Mouse (Mus musculus): ENCODE data around the gene Ccr4. TPM values are rescaled to one million over a fixed set of nuclear protein-coding genes. Genes with fewer than 3 reads are reported as not detected.
"Not testable (repeated sequence)": the region's sequence is repeated elsewhere in the genome, so short reads cannot be mapped to it uniquely, and the experiment has no call there.

Ccr4 gene
- total RNA-seq, 2 experiments from 2014 or later, result not detected

DNA sequence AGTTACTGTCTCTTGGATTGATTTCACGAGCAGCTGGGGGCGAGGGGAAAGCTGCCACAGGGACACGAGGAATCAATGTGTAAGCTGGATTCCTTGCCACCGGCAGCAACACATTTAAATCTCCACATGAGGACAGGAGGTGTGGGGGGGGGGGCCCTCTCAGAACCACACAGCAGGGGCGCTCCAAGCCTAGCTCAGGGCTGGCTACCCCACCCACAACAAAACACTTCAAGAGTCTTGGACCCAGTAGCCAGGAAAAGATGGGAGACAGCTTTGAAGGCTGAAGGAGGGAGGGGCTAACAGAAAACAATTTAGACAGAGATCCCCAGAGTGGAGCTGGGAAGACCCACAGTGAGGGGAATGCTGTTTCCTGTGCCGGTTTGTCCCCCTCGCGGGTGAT lies 21.2 kb upstream of the Ccr4 start:
- no peak for ATAC-seq (replicated peaks; ENCODE audit: low FRiP score, poor library complexity, severe bottlenecking)

- ATAC-seq (replicated peaks; ENCODE audit: low FRiP score, poor library complexity, severe bottlenecking), result no peak
Observed at GRCm38 (mm10) chr9:114525073-114525633, 20.4 kb upstream of the Ccr4 start.

DNA sequence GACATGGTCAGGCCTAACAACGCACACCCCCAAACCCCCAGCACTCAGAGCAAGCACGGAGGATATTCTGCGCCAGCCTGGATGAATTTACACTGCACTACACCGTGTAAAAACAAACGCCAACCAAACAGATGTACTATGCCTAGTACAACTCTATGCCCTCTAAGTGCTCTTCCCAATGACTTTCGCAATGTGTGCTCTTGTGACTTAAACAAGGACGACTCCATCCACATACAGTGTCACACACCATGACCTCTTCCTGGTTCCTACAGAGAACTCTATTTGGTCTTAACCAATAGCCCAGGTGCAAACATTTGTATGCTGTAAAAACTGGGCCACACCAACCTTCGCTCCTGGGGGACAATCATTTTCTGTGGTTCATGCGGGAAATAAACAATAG lies 17.8 kb upstream of the Ccr4 start:
- no peak for ATAC-seq (replicated peaks; ENCODE audit: low FRiP score, poor library complexity, severe bottlenecking)

DNA sequence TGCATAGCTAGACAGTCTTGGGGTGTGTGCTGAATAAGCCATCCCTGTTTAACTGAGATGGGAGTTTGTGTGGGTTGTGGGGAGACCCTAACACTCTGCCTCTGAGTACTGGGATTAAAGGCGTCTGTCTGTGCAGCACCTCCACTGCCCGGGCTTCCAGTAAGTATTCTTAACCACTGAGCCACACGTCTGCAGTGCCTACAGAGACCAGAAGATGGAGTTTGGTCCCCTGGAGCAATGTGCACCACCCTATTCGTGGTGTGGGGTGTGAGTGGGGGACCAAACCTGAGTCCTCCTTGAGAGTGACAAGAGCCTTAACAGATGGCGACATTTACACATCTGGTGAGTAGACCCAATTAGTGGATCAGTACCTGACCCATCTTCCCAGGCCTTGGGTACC lies 17.3 kb upstream of the Ccr4 start:
- no peak for ATAC-seq (replicated peaks; ENCODE audit: low FRiP score, poor library complexity, severe bottlenecking)

DNA sequence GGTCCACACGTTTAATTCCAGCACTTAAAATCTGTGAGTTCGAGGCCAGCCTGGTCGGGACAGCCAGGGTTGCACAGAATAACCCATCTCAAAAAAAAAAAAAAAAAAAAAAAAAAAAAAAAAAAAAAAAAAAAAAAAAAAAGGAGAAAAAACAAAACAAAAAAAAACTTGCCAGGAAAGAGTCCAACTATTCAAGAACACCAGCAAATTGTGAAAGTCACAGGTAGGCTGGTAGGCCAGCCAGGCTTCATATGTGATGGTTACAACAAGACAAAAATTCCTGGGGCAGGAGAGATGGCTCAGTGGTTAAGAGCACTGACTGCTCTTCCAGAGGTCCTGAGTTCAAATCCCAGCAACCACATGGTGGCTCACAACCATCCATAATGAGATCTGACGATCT lies 15.8 kb upstream of the Ccr4 start:
- not testable (repeated sequence) for ATAC-seq (replicated peaks; ENCODE audit: low FRiP score, poor library complexity, severe bottlenecking)

DNA sequence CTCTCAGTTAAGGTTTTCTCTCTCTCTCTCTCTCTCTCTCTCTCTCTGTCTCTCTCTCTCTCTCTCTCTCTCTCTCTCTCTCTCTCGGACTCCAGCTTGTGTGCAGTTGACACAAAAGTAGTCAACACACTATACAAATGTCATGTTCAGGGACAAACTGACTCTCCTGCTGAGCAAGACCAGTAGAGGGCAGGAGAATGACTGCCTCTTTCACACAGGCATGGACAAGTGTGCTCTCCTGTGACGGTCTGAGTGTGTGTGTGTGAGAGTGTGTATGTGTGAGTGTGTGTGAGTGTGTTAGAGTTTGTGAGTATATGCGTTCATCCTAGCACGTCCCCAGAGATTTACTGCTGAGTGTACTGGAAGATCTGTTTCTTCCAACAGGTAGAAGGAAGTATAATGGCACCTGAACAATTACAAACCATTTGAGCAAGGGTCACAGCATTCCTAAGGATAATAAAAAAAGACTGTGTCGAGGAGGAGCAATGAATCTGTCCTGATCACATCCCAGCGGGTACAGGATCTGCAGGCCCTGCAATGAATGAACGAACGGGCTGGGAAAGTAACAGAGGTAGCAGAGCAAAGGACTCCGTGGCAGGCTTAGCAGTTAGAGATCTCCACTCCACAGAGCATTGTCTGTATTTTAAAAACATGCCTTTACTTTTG lies 14.2 kb upstream of the Ccr4 start:
- ATAC-seq (replicated peaks; ENCODE audit: low FRiP score, poor library complexity, severe bottlenecking), result no peak

DNA sequence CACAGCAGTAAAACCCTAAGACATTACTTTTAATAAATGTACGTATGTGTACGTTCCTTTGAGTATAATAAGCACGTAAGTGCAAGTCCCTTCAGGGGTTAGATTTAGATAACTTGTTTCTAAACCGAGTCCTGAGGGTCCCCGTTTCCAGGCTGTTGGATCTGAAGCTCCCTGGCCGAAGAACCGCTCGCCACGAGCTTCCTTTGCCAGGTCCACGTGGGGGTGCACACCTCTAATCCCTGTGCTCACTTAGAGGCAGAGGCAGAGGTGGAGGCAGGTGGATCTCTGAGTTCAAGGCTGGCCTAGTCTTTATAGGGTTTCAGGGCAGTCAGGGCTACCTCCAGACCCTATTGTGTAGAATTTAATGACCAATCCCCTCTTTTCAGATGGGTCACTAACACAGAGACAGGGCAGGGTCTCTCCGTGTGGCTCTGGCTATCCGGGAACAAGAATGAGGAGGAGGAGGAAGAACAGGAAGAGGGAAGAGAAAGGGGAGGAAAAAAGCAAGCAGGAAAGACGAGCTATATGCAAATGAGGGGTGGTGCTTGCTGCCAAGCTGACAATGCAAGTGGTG lies 13.3 kb upstream of the Ccr4 start:
- ATAC-seq (replicated peaks; ENCODE audit: low FRiP score, poor library complexity, severe bottlenecking), result no peak

DNA sequence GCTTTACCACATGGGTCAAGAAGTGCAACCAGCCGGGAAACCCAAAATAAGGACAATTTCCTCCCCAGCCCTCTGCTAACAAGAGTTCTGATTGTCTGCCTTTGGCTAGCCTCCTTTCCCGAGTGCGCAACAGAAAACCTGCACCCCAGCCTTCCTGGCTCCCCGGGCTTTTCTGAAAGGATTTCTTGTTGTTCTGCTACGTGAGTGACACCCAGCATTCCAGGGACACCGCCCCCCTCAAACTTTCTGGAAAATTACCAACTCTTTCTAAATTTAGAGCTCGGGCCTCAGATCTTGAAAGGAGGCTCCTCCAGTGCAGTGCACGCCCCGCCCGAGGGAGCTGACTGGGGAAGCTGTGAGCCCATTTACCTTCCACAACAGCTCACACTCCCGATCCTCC lies 10.6 kb upstream of the Ccr4 start, which contains the start of gene C130032M10Rik:
Gene C130032M10Rik, plus strand, starts transcription at position 334 of the 400 bp plus-strand sequence.
- no peak for ATAC-seq (replicated peaks; ENCODE audit: low FRiP score, poor library complexity, severe bottlenecking)

DNA sequence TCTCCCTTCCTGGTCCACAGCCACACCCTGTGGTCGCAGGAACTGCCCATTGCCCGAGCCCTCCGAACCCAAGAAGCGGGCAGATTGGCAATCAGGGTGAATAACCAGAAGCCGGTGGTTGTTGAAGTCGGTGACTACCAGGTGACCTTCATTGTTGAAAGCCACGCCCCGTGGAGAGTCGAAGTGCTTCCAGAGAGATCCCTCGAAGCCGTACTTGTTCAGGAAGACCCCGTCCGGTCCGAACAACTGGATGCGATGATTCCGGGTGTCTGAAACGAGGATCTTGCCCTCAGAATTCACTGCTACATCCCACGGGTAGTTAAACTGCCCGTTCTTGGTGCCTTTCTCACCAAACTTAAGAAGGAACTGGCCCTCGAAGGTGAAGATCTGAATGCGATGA lies 8.1 kb upstream of the Ccr4 start:
- no peak for ATAC-seq (replicated peaks; ENCODE audit: low FRiP score, poor library complexity, severe bottlenecking)

DNA sequence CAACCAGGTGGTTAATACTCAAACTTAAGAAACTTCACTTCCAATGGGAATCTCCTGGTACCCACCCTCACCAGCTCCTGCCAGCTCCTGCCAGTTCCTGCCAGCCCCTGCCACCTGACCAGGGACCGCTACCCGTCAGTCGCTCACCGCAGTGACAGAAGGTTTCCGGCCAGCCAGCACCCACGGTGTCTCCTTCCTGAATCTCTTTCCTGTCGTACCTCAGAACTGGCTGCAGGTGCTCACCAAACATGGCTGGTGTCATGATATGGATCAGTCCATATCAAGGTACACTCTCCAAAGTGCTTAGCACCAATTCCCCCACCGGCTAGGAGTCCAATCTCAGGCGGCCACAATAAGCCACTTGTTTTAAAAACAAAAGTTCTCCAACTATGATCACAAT lies 5.1 kb upstream of the Ccr4 start:
- no peak for ATAC-seq (replicated peaks; ENCODE audit: low FRiP score, poor library complexity, severe bottlenecking)

GRCm38 (mm10) chr9:114507421-114507820 lies 2.7 kb upstream of the Ccr4 start:
- ATAC-seq (replicated peaks; ENCODE audit: low FRiP score, poor library complexity, severe bottlenecking), result no peak

DNA sequence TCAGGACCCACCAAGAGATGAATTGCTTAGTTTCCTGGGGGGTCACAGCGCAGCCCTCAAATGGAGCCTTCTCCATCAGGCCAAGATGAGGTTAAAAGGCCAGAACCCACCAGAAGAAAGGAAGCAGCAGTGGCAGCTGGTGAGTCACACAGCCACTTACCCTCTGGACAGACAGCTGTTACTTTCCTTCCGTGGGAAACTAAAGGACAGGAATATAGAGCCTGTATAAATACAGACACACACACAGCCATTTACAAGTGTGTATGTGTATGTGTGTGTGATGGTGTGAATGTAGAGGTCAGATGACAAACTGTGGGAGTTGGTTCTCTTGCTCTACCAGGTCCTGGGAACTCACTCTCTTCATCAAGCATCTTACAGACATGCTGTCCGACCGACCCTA lies 1.8 kb upstream of the Ccr4 start:
- ATAC-seq (replicated peaks; ENCODE audit: low FRiP score, poor library complexity, severe bottlenecking), result no peak

DNA sequence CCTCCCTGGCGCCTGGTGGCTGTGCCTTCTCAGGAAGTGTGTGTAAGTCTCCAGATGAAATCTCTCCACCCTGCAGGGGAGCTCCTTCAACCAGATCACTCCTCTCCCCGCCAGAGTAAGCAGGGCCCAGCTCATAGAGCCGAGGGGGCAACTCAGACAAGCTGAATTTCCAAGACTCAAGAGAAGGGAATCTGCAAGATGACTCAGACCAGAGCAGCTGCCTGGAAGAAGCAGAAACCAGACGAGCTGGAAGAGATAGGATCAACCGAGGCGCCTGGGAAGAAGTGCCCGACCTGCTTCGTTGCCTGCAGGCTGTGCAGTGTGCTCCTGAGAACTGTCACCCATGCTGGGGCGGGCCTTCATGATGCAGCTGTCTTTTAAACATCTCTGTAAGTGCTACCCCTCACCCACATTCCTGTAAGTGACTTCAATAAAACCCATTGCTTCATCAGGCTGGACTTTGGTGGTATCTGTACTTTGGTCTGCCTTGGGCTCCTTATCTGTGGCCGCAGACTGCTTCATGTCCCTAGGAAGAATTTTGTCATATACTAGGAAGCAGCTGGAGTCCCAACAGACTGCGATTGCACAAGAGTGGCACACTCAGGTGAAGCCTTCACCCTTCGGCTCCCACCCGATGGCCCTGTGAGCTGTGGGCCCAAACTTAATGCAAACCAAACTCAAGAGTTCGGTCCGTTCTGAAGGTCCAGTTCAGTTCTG lies 1.8 kb downstream of the Ccr4 start:
- no peak for ATAC-seq (replicated peaks; ENCODE audit: low FRiP score, poor library complexity, severe bottlenecking)

GRCm38 (mm10) chr9:114501913-114502312 lies 2.8 kb downstream of the Ccr4 start:
- no peak for ATAC-seq (replicated peaks; ENCODE audit: low FRiP score, poor library complexity, severe bottlenecking)

DNA sequence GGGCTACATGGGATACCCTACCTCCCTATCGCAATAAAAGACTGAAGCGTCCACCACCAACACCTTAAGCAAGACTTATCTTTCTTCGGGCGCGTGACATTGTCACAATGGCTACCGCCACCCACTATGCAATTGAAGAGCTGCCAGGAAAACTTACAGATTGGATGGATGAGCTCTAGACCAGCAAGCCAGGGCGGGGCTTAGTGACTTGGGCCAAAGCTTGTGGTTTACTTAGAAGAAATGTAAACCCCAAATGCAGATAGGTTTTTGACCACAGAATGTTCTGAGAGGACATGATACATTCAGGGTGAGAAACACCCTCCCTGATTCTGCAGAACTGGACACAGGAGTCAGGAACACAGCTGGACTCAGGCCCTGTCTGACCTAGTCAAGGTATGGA lies 3.6 kb downstream of the Ccr4 start:
- no peak for ATAC-seq (replicated peaks; ENCODE audit: low FRiP score, poor library complexity, severe bottlenecking)

DNA sequence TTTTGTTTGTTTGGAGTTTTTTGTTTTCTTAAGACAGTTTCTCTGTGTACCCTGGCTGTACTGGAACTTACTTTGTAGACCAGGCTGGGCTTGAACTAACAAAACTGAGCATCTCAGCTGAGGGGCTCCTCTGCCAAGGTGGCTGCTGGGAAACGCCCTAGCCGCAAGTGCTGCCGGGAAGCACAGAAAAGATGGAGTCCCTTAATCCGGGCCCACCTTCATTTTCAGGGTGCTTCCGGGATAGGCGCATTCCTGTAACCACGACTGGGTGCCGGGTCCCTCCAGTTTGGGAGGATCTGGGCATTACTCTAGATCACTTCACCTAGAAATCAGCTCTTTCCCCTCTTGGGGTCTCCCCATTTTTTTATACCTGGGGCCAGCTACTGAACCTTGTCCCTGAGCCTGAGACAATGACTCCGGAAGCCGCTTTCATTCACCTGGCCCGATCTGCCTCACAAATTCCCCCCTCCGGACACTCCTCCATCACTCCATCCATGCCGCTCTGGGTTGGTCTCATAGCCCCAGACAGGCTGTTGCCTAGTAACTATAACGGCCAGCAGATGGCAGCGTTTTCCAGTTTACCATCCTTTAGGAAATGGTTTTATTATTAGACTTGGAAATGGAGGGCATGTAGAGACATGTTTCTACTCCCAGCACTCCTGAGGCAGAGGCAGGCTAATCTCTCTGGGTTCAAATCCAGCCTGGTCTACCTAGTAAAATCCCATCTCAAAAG lies 4.8 kb downstream of the Ccr4 start:
- ATAC-seq (replicated peaks; ENCODE audit: low FRiP score, poor library complexity, severe bottlenecking), result no peak

- ATAC-seq (replicated peaks; ENCODE audit: low FRiP score, poor library complexity, severe bottlenecking), result no peak
Observed at GRCm38 (mm10) chr9:114498218-114498617, 6.5 kb downstream of the Ccr4 start.

GRCm38 (mm10) chr9:114496469-114496868 lies 8.2 kb downstream of the Ccr4 start:
- no peak for ATAC-seq (replicated peaks; ENCODE audit: low FRiP score, poor library complexity, severe bottlenecking)

DNA sequence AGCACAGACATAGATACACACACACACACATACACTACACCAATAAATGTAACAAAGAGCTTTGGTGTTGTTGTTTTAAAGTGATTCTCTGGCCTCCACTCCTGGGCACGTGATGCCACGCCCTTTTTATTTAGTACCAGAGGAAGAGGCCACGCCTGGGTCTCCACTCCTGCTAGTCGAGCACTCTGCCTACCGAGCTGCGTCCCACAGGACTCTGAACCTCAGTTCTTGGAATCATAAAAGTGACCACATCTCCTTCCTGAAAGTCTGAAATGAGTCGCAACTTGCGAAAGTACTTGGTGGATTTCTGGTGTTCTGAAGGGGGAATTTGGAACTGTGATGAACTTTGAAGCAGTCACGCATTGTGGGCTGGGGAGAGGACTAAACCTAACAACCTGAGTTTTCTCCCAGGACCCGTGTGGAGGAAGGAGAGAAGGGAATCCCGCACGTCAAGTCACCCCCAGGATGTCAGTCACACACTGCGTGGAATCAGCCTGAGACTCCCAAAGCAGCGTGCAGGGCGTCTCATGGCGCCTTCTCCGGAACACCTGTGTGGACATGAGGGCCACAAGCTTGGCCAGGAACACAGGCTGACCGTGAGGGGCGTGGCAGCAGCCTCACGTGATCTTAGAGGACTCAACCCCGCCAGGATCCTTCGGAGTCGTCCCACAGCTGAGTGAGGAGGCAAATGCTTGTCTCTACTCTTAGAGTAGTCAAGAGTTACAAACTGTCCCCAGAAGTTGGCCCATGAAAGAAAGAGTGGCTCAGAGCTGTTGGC lies 17.0 kb downstream of the Ccr4 start:
- no peak for ATAC-seq (replicated peaks; ENCODE audit: low FRiP score, poor library complexity, severe bottlenecking)

- no peak for ATAC-seq (replicated peaks; ENCODE audit: low FRiP score, poor library complexity, severe bottlenecking)
Observed at GRCm38 (mm10) chr9:114486808-114487207, 17.9 kb downstream of the Ccr4 start.
